Mouse (Mus musculus): ENCODE data around the gene Serinc5. TPM values are rescaled to one million over a fixed set of nuclear protein-coding genes. Genes with fewer than 3 reads are reported as not detected.

The Serinc5 gene
- polyA plus RNA-seq, 1 experiment from 2014 or later, result 21.5 TPM

GRCm38 (mm10) chr13:92699395-92699794, 88.5 kb downstream of the Serinc5 start:
- H3K36me3 ChIP-seq (ENCODE audit: control insufficient read depth, insufficient read depth), result peaks cover 15% of the 10 kb centered on the region
- no peak overlapping the region for H3K4me3 ChIP-seq (ENCODE audit: low read depth, low read length)
- no peaks in the 10 kb centered on the region for H3K27me3 ChIP-seq (ENCODE audit: control insufficient read depth, insufficient read depth, low read depth, low read length)
- H3K9ac ChIP-seq (ENCODE audit: low read depth, low read length), result no peak overlapping the region
- no peak overlapping the region for H3K27ac ChIP-seq (ENCODE audit: low read length)
- WGBS (ENCODE audit: insufficient replicate concordance), result 78% methylated on average over 6 of the region's 6 CpGs
- ATAC-seq (ENCODE audit: low read depth), result peak; percentile 35; the same call in 1 of the 2 replicates
- no peak overlapping the region for H3K4me2 ChIP-seq (ENCODE audit: low read depth, low read length)
- no peaks in the 10 kb centered on the region for H3K4me1 ChIP-seq (ENCODE audit: control insufficient read depth, low read depth, low read length)
- H3K9me3 ChIP-seq (replicated peaks; ENCODE audit: control insufficient read depth, low read length), result no peaks in the 10 kb centered on the region

GRCm38 (mm10) chr13:92702035-92702434, 91.1 kb downstream of the Serinc5 start:
- Histone ChIP-seq H3K9ac (ENCODE audit: low read depth, low read length) (no peak overlapping the region), H3K27me3 (ENCODE audit: control insufficient read depth, insufficient read depth, low read depth, low read length) (no peaks in the 10 kb centered on the region), H3K36me3 (ENCODE audit: control insufficient read depth, insufficient read depth) (peaks cover 21% of the 10 kb centered on the region), H3K4me3 (ENCODE audit: low read depth, low read length) (no peak overlapping the region), H3K27ac (ENCODE audit: low read length) (no peak overlapping the region), H3K9me3 (replicated peaks; ENCODE audit: control insufficient read depth, low read length) (no peaks in the 10 kb centered on the region), H3K4me1 (ENCODE audit: control insufficient read depth, low read depth, low read length) (no peaks in the 10 kb centered on the region), H3K4me2 (ENCODE audit: low read depth, low read length) (no peak overlapping the region)
- no peak for ATAC-seq (ENCODE audit: low read depth)
- 72% methylated on average over 5 of the region's 5 CpGs for WGBS (ENCODE audit: insufficient replicate concordance)

GRCm38 (mm10) chr13:92703241-92704027, 92.5 kb downstream of the Serinc5 start:
- WGBS (ENCODE audit: insufficient replicate concordance), result 81% methylated on average over 8 of the region's 8 CpGs

GRCm38 (mm10) chr13:92704189-92704588, 93.3 kb downstream of the Serinc5 start:
- H3K27ac ChIP-seq (ENCODE audit: low read length), result no peak overlapping the region
- H3K27me3 ChIP-seq (ENCODE audit: control insufficient read depth, insufficient read depth, low read depth, low read length), result no peaks in the 10 kb centered on the region
- H3K9ac ChIP-seq (ENCODE audit: low read depth, low read length), result no peak overlapping the region
- ATAC-seq (ENCODE audit: low read depth), result no peak
- H3K4me1 ChIP-seq (ENCODE audit: control insufficient read depth, low read depth, low read length), result no peaks in the 10 kb centered on the region
- peaks cover 35% of the 10 kb centered on the region for H3K36me3 ChIP-seq (ENCODE audit: control insufficient read depth, insufficient read depth)
- H3K9me3 ChIP-seq (replicated peaks; ENCODE audit: control insufficient read depth, low read length), result no peaks in the 10 kb centered on the region
- WGBS (ENCODE audit: insufficient replicate concordance), result 86% methylated on average over 7 of the region's 7 CpGs
- H3K4me3 ChIP-seq (ENCODE audit: low read depth, low read length), result no peak overlapping the region
- H3K4me2 ChIP-seq (ENCODE audit: low read depth, low read length), result no peak overlapping the region

More at GRCm38 (mm10) chr13:92703241-92704027, 92.5 kb downstream of the Serinc5 start:
- Histone ChIP-seq H3K9me3 (replicated peaks; ENCODE audit: control insufficient read depth, low read length) (no peaks in the 10 kb centered on the region), H3K27ac (ENCODE audit: low read length) (no peak overlapping the region), H3K4me3 (ENCODE audit: low read depth, low read length) (no peak overlapping the region), H3K9ac (ENCODE audit: low read depth, low read length) (no peak overlapping the region), H3K27me3 (ENCODE audit: control insufficient read depth, insufficient read depth, low read depth, low read length) (no peaks in the 10 kb centered on the region), H3K4me2 (ENCODE audit: low read depth, low read length) (no peak overlapping the region), H3K4me1 (ENCODE audit: control insufficient read depth, low read depth, low read length) (no peaks in the 10 kb centered on the region), H3K36me3 (ENCODE audit: control insufficient read depth, insufficient read depth) (peaks cover 31% of the 10 kb centered on the region)
- ATAC-seq (ENCODE audit: low read depth), result no peak

GRCm38 (mm10) chr13:92705016-92705535, 94.2 kb downstream of the Serinc5 start:
- H3K9me3 ChIP-seq (replicated peaks; ENCODE audit: control insufficient read depth, low read length), result no peaks in the 10 kb centered on the region
- ATAC-seq (ENCODE audit: low read depth), result no peak
- H3K27ac ChIP-seq (ENCODE audit: low read length), result no peak overlapping the region
- H3K27me3 ChIP-seq (ENCODE audit: control insufficient read depth, insufficient read depth, low read depth, low read length), result no peaks in the 10 kb centered on the region
- H3K9ac ChIP-seq (ENCODE audit: low read depth, low read length), result no peak overlapping the region
- no peaks in the 10 kb centered on the region for H3K4me1 ChIP-seq (ENCODE audit: control insufficient read depth, low read depth, low read length)
- H3K4me3 ChIP-seq (ENCODE audit: low read depth, low read length), result no peak overlapping the region
- 84% methylated on average over 7 of the region's 7 CpGs for WGBS (ENCODE audit: insufficient replicate concordance)
- peaks cover 35% of the 10 kb centered on the region for H3K36me3 ChIP-seq (ENCODE audit: control insufficient read depth, insufficient read depth)
- H3K4me2 ChIP-seq (ENCODE audit: low read depth, low read length), result no peak overlapping the region

- peak overlapping the region; percentile 74 for H3K27ac ChIP-seq (ENCODE audit: low read length)
These were observed 95.6 kb downstream of the Serinc5 start for GRCm38 (mm10) chr13:92706342-92707061.

GRCm38 (mm10) chr13:92707941-92708340, 97.0 kb downstream of the Serinc5 start:
- Histone ChIP-seq H3K27ac (ENCODE audit: low read length) (no peak overlapping the region), H3K36me3 (ENCODE audit: control insufficient read depth, insufficient read depth) (peaks cover 26% of the 10 kb centered on the region), H3K9ac (ENCODE audit: low read depth, low read length) (no peak overlapping the region), H3K4me3 (ENCODE audit: low read depth, low read length) (no peak overlapping the region), H3K4me2 (ENCODE audit: low read depth, low read length) (no peak overlapping the region), H3K9me3 (replicated peaks; ENCODE audit: control insufficient read depth, low read length) (no peaks in the 10 kb centered on the region), H3K4me1 (ENCODE audit: control insufficient read depth, low read depth, low read length) (no peaks in the 10 kb centered on the region), H3K27me3 (ENCODE audit: control insufficient read depth, insufficient read depth, low read depth, low read length) (no peaks in the 10 kb centered on the region)
- ATAC-seq (ENCODE audit: low read depth), result no peak
- WGBS (ENCODE audit: insufficient replicate concordance), result 78% methylated on average over 2 of the region's 2 CpGs

More at GRCm38 (mm10) chr13:92706342-92707061, 95.6 kb downstream of the Serinc5 start:
- Histone ChIP-seq H3K4me1 (ENCODE audit: control insufficient read depth, low read depth, low read length) (no peaks in the 10 kb centered on the region), H3K36me3 (ENCODE audit: control insufficient read depth, insufficient read depth) (peaks cover 29% of the 10 kb centered on the region), H3K9ac (ENCODE audit: low read depth, low read length) (no peak overlapping the region), H3K9me3 (replicated peaks; ENCODE audit: control insufficient read depth, low read length) (no peaks in the 10 kb centered on the region), H3K4me2 (ENCODE audit: low read depth, low read length) (no peak overlapping the region), H3K27me3 (ENCODE audit: control insufficient read depth, insufficient read depth, low read depth, low read length) (no peaks in the 10 kb centered on the region), H3K4me3 (ENCODE audit: low read depth, low read length) (no peak overlapping the region)
- WGBS (ENCODE audit: insufficient replicate concordance), result 74% methylated on average over 9 of the region's 9 CpGs
- ATAC-seq (ENCODE audit: low read depth), result peak; percentile 78

GRCm38 (mm10) chr13:92708466-92708865, 97.6 kb downstream of the Serinc5 start:
- no peak overlapping the region for H3K4me3 ChIP-seq (ENCODE audit: low read depth, low read length)
- ATAC-seq (ENCODE audit: low read depth), result no peak
- no peak overlapping the region for H3K27ac ChIP-seq (ENCODE audit: low read length)
- H3K36me3 ChIP-seq (ENCODE audit: control insufficient read depth, insufficient read depth), result peaks cover 26% of the 10 kb centered on the region
- H3K4me2 ChIP-seq (ENCODE audit: low read depth, low read length), result no peak overlapping the region
- H3K27me3 ChIP-seq (ENCODE audit: control insufficient read depth, insufficient read depth, low read depth, low read length), result no peaks in the 10 kb centered on the region
- 85% methylated on average over 1 of the region's 1 CpGs for WGBS (ENCODE audit: insufficient replicate concordance)
- H3K9me3 ChIP-seq (replicated peaks; ENCODE audit: control insufficient read depth, low read length), result no peaks in the 10 kb centered on the region
- no peaks in the 10 kb centered on the region for H3K4me1 ChIP-seq (ENCODE audit: control insufficient read depth, low read depth, low read length)
- H3K9ac ChIP-seq (ENCODE audit: low read depth, low read length), result no peak overlapping the region

GRCm38 (mm10) chr13:92709535-92709934, 98.6 kb downstream of the Serinc5 start:
- no peak overlapping the region for H3K9ac ChIP-seq (ENCODE audit: low read depth, low read length)
- peaks cover 23% of the 10 kb centered on the region for H3K36me3 ChIP-seq (ENCODE audit: control insufficient read depth, insufficient read depth)
- H3K27me3 ChIP-seq (ENCODE audit: control insufficient read depth, insufficient read depth, low read depth, low read length), result no peaks in the 10 kb centered on the region
- WGBS (ENCODE audit: insufficient replicate concordance), result 66% methylated on average over 3 of the region's 3 CpGs
- no peak overlapping the region for H3K4me2 ChIP-seq (ENCODE audit: low read depth, low read length)
- no peaks in the 10 kb centered on the region for H3K9me3 ChIP-seq (replicated peaks; ENCODE audit: control insufficient read depth, low read length)
- H3K27ac ChIP-seq (ENCODE audit: low read length), result no peak overlapping the region
- no peaks in the 10 kb centered on the region for H3K4me1 ChIP-seq (ENCODE audit: control insufficient read depth, low read depth, low read length)
- no peak for ATAC-seq (ENCODE audit: low read depth)
- H3K4me3 ChIP-seq (ENCODE audit: low read depth, low read length), result no peak overlapping the region

All from liver, embryonic 16.5 days (tissue).